Mouse (Mus musculus) G1E (cell line): ENCODE measurements around the gene Arhgef18. TPM values are rescaled to one million over a fixed set of nuclear protein-coding genes. Genes with fewer than 3 reads are reported as not detected.
A peak's percentile ranks its signal among the peaks of the same experiment; 100 is the strongest.

ENCODE experiments used
- ATAC-seq: 2 replicates; pipeline ENCODE4 v1.8.0; 2016; ENCODE audit warnings: mild to moderate bottlenecking; ENCODE audit not compliant: insufficient number of reproducible peaks, poor library complexity, low FRiP score, severe bottlenecking; ENCODE audit errors: extremely low read depth
- DNase-seq: peaks from one replicate; pipeline ENCODE4 v3.0.0; 2012; ENCODE audit warnings: low spot score
- H3K27me3 ChIP-seq: 2 replicates; pipeline ENCODE4 v1.6.1; 2012; ENCODE audit warnings: mild to moderate bottlenecking, low read length, inconsistent platforms; ENCODE audit not compliant: insufficient read depth
- H3K36me3 ChIP-seq: replicated peaks from 2 replicates; pipeline ENCODE3; 2012; ENCODE audit warnings: mild to moderate bottlenecking, inconsistent platforms
- H3K4me1 ChIP-seq: 2 replicates; pipeline ENCODE4 v1.6.1; 2012; ENCODE audit warnings: low read depth, low read length, inconsistent platforms, mixed read lengths; ENCODE audit not compliant: insufficient read depth
- H3K4me3 ChIP-seq: 2 replicates; pipeline ENCODE4 v1.5.1; 2012; ENCODE audit warnings: low read depth, mild to moderate bottlenecking, inconsistent platforms, low read length, moderate library complexity, mixed read lengths
- H3K9me3 ChIP-seq: replicated peaks from 2 replicates; pipeline ENCODE4 v1.6.1; 2012; ENCODE audit warnings: inconsistent platforms
- CTCF ChIP-seq: IDR thresholded peaks from 2 replicates; pipeline ENCODE4 v1.5.1; 2012; ENCODE audit warnings: low read depth, low read length, inconsistent platforms, mixed read lengths
- GATA1 ChIP-seq: IDR thresholded peaks from 2 replicates; pipeline ENCODE4 v1.6.1; 2012; ENCODE audit warnings: borderline replicate concordance, low read length, inconsistent platforms, mixed read lengths
- GATA2 ChIP-seq: IDR thresholded peaks from 2 replicates; pipeline ENCODE4 v1.6.1; 2012; ENCODE audit warnings: low read depth, low read length, inconsistent platforms, borderline replicate concordance
- POLR2AphosphoS5 ChIP-seq: IDR thresholded peaks from 2 replicates; pipeline ENCODE4 v1.6.1; 2012; ENCODE audit warnings: low read depth, low read length, inconsistent platforms; ENCODE audit not compliant: insufficient replicate concordance
- TAL1 ChIP-seq: conservative IDR thresholded peaks from 2 replicates; pipeline ENCODE4 v1.6.1; 2012; ENCODE audit warnings: low read depth, low read length, inconsistent platforms, mixed read lengths
- polyA plus RNA-seq: library from polyadenylated mRNA; stranded (reverse); fragments of >175 nt; gene quantifications from 2 replicates; pipeline ENCODE4 v1.2.3, GENCODE M21; 2012
- total RNA-seq, 2 experiments: library from RNA; stranded (forward) in 1 of 2; stranded (reverse) in 1 of 2; fragments of 200-1000 nt in 1 of 2; fragments of >200 nt in 1 of 2; fragmentation: Nextera tagmentation in 1 of 2; gene quantifications; 2 replicates each; pipeline ENCODE4 v1.2.3; 2014 to 2017

Gene Arhgef18
- total and polyA plus RNA-seq, 3 experiments = 13.0 to 37.6 (median 13.3) TPM

- H3K36me3 ChIP-seq = peaks cover 54% of the 10 kb centered on the region
- no peaks in the 10 kb centered on the region for H3K27me3 ChIP-seq
- peaks cover 65% of the 10 kb centered on the region for H3K4me1 ChIP-seq
- DNase-seq = no peak
- H3K9me3 ChIP-seq = no peaks in the 10 kb centered on the region
- H3K4me3 ChIP-seq = peak overlapping the region; percentile 50; the same call in 1 of the 2 replicates
- TF ChIP-seq GATA1 (no peak), GATA2 (no peak), POLR2AphosphoS5 (no peak), TAL1 (no peak), CTCF (no peak)
- no peak for ATAC-seq
Measured at GRCm38 (mm10) chr8:3394600-3394999, 1.8 kb downstream of the Arhgef18 start.

GRCm38 (mm10) chr8:3395246-3395645 is 2.4 kb downstream of the Arhgef18 start:
- DNase-seq (no peak), ATAC-seq (no peak)
- TF ChIP-seq GATA1 = no peak
- TF ChIP-seq CTCF = no peak
- no peak for TF ChIP-seq TAL1
- peak overlapping the region; percentile 17; the same call in 1 of the 2 replicates for H3K4me3 ChIP-seq
- no peaks in the 10 kb centered on the region for H3K9me3 ChIP-seq
- H3K36me3 ChIP-seq = peaks cover 58% of the 10 kb centered on the region
- H3K27me3 ChIP-seq = no peaks in the 10 kb centered on the region
- peaks cover 67% of the 10 kb centered on the region for H3K4me1 ChIP-seq

GRCm38 (mm10) chr8:3397597-3397996 is 4.8 kb downstream of the Arhgef18 start:
- TF ChIP-seq GATA1 (no peak), GATA2 (no peak), CTCF (no peak), TAL1 (no peak), POLR2AphosphoS5 (no peak)
- Histone ChIP-seq H3K4me1 (peaks cover 69% of the 10 kb centered on the region), H3K4me3 (no peak overlapping the region), H3K36me3 (peaks cover 80% of the 10 kb centered on the region), H3K9me3 (no peaks in the 10 kb centered on the region), H3K27me3 (no peaks in the 10 kb centered on the region)
- ATAC-seq (no peak), DNase-seq (no peak)

- no peak for ATAC-seq
- H3K4me3 ChIP-seq = no peak overlapping the region
- H3K36me3 ChIP-seq = peaks cover 91% of the 10 kb centered on the region
- no peak for DNase-seq
- no peak for TF ChIP-seq CTCF
- no peak for TF ChIP-seq GATA1
- no peak for TF ChIP-seq GATA2
- TF ChIP-seq POLR2AphosphoS5 = no peak
- TF ChIP-seq TAL1 = no peak
- peaks cover 68% of the 10 kb centered on the region for H3K4me1 ChIP-seq
- no peaks in the 10 kb centered on the region for H3K9me3 ChIP-seq
- H3K27me3 ChIP-seq = no peaks in the 10 kb centered on the region
Measured at GRCm38 (mm10) chr8:3400509-3400908, 7.7 kb downstream of the Arhgef18 start.

DNA sequence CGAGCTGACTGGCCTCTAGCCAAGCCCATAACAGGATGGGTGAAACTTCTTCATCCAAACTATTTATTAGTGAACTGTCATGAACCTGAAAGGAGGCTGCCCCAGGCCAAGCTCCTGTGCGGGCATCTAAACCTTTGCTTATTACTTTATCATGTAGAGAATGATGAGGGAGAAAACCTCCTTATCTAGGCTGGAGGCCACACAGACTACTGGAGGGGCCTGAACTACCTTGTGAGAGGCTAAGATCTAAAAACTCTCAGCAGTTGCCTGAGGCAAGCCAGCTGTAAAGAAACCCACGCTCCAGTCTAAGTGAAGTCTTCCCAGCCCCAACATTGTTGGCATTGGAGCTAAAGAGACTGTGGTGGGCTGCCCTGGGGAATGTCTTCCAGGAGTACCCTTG is 14.6 kb downstream of the Arhgef18 start:
- ATAC-seq (no peak), DNase-seq (no peak)
- Histone ChIP-seq H3K4me1 (peaks cover 76% of the 10 kb centered on the region), H3K9me3 (no peaks in the 10 kb centered on the region), H3K4me3 (no peak overlapping the region), H3K27me3 (no peaks in the 10 kb centered on the region), H3K36me3 (peaks cover 70% of the 10 kb centered on the region)
- TF ChIP-seq GATA1 (no peak), POLR2AphosphoS5 (no peak), CTCF (no peak)

- H3K9me3 ChIP-seq = no peaks in the 10 kb centered on the region
- DNase-seq (peak; percentile 48), ATAC-seq (peak; percentile 16)
- peaks cover 92% of the 10 kb centered on the region for H3K4me1 ChIP-seq
- no peak for TF ChIP-seq GATA1
- TF ChIP-seq GATA2 = no peak
- TF ChIP-seq POLR2AphosphoS5 = no peak
- peak; percentile 87 for TF ChIP-seq TAL1
- no peak for TF ChIP-seq CTCF
- no peaks in the 10 kb centered on the region for H3K27me3 ChIP-seq
- H3K4me3 ChIP-seq = peak overlapping the region; percentile 35; the same call in 1 of the 2 replicates
- H3K36me3 ChIP-seq = peaks cover 59% of the 10 kb centered on the region
Measured at GRCm38 (mm10) chr8:3411085-3411484, 18.3 kb downstream of the Arhgef18 start.

DNA sequence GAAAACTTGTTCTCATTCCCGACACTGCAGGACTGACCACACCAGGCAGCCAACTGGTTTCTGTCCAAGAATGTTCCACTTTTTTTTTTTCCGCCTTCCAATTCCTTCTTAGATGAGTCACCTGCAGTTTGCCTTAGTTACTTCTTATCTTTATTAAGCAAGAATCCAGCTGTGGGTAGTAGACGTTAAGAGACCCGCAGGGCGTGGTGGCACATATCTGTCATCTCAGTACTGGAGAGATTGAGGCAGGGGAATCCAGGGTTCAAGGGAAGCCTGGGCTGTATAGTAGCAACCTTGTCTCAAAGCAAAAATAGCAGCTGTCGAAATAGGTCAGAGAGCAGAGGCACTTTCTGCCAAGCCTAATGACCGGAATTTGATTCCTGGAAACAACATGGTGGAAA is 19.1 kb downstream of the Arhgef18 start:
- TF ChIP-seq GATA2 = no peak
- no peak for TF ChIP-seq CTCF
- no peak for TF ChIP-seq GATA1
- no peak for TF ChIP-seq POLR2AphosphoS5
- TF ChIP-seq TAL1 = peak; percentile 80
- Histone ChIP-seq H3K4me3 (no peak overlapping the region; the same call in 1 of the 2 replicates), H3K27me3 (no peaks in the 10 kb centered on the region), H3K36me3 (peaks cover 59% of the 10 kb centered on the region), H3K4me1 (peaks cover 93% of the 10 kb centered on the region), H3K9me3 (no peaks in the 10 kb centered on the region)
- DNase-seq = peak; percentile 57
- ATAC-seq = peak; percentile 70
